Mouse (Mus musculus): ENCODE data around the gene Duox1. TPM values are rescaled to one million over a fixed set of nuclear protein-coding genes. Genes with fewer than 3 reads are reported as not detected.
"Not testable (repeated sequence)": the region's sequence is repeated elsewhere in the genome, so short reads cannot be mapped to it uniquely, and the experiment has no call there.

The Duox1 gene
- polyA plus RNA-seq, 1 experiment from 2014 or later, result 2.0 TPM

GRCm38 (mm10) chr2:122323960-122324359, 8.5 kb downstream of the Duox1 start:
- H3K9me3 ChIP-seq, result no peaks in the 10 kb centered on the region
- 63% methylated on average over 3 of the region's 3 CpGs for WGBS
- no peaks in the 10 kb centered on the region for H3K4me1 ChIP-seq
- no peak overlapping the region for H3K4me3 ChIP-seq (replicated peaks)
- H3K27ac ChIP-seq, result no peak overlapping the region
- H3K9ac ChIP-seq, result no peak overlapping the region
- no peak for ATAC-seq (ENCODE audit: insufficient read depth, low FRiP score, low read depth)
- H3K27me3 ChIP-seq (replicated peaks), result no peaks in the 10 kb centered on the region
- no peaks in the 10 kb centered on the region for H3K36me3 ChIP-seq
- H3K4me2 ChIP-seq, result no peak overlapping the region

GRCm38 (mm10) chr2:122324586-122324985, 9.1 kb downstream of the Duox1 start:
- WGBS, result 72% methylated on average over 3 of the region's 3 CpGs
- Histone ChIP-seq H3K4me2 (no peak overlapping the region), H3K9me3 (no peaks in the 10 kb centered on the region), H3K27me3 (replicated peaks) (no peaks in the 10 kb centered on the region), H3K36me3 (no peaks in the 10 kb centered on the region), H3K4me3 (replicated peaks) (no peak overlapping the region), H3K27ac (no peak overlapping the region), H3K4me1 (no peaks in the 10 kb centered on the region), H3K9ac (no peak overlapping the region)
- ATAC-seq (ENCODE audit: insufficient read depth, low FRiP score, low read depth), result no peak

- no peak for ATAC-seq (ENCODE audit: insufficient read depth, low FRiP score, low read depth)
- Histone ChIP-seq H3K27ac (no peak overlapping the region), H3K9me3 (no peaks in the 10 kb centered on the region), H3K4me3 (replicated peaks) (no peak overlapping the region), H3K9ac (no peak overlapping the region), H3K4me2 (no peak overlapping the region), H3K4me1 (no peaks in the 10 kb centered on the region), H3K27me3 (replicated peaks) (no peaks in the 10 kb centered on the region), H3K36me3 (no peaks in the 10 kb centered on the region)
- 59% methylated on average over 2 of the region's 2 CpGs for WGBS
Measured at GRCm38 (mm10) chr2:122325361-122325760, 9.9 kb downstream of the Duox1 start.

- Histone ChIP-seq H3K27me3 (replicated peaks) (no peaks in the 10 kb centered on the region), H3K9me3 (no peaks in the 10 kb centered on the region), H3K27ac (no peak overlapping the region), H3K4me1 (no peaks in the 10 kb centered on the region), H3K4me2 (no peak overlapping the region), H3K4me3 (replicated peaks) (no peak overlapping the region), H3K36me3 (no peaks in the 10 kb centered on the region), H3K9ac (no peak overlapping the region)
- 54% methylated on average over 3 of the region's 3 CpGs for WGBS
- ATAC-seq (ENCODE audit: insufficient read depth, low FRiP score, low read depth), result no peak
Measured at GRCm38 (mm10) chr2:122327986-122328385, 12.5 kb downstream of the Duox1 start.

- not testable (repeated sequence) for H3K9ac ChIP-seq; H3K4me1 ChIP-seq; H3K27ac ChIP-seq; H3K36me3 ChIP-seq; H3K9me3 ChIP-seq; H3K4me3 ChIP-seq (replicated peaks); H3K4me2 ChIP-seq; H3K27me3 ChIP-seq (replicated peaks); ATAC-seq (ENCODE audit: insufficient read depth, low FRiP score, low read depth)
- WGBS, result 76% methylated on average over 6 of the region's 6 CpGs
Measured at GRCm38 (mm10) chr2:122330317-122330716, 14.8 kb downstream of the Duox1 start.

- Histone ChIP-seq H3K9me3 (no peaks in the 10 kb centered on the region), H3K9ac (no peak overlapping the region), H3K4me2 (no peak overlapping the region), H3K27me3 (replicated peaks) (no peaks in the 10 kb centered on the region), H3K36me3 (no peaks in the 10 kb centered on the region), H3K4me1 (0 out of 2 replicates have a peak, but pooled peaks cover 3% of the 10 kb centered on the region), H3K27ac (no peak overlapping the region), H3K4me3 (replicated peaks) (no peak overlapping the region)
- 80% methylated on average over 3 of the region's 3 CpGs for WGBS
- ATAC-seq (ENCODE audit: insufficient read depth, low FRiP score, low read depth), result no peak
Measured at GRCm38 (mm10) chr2:122332222-122332621, 16.8 kb downstream of the Duox1 start.

GRCm38 (mm10) chr2:122334170-122334569, 18.7 kb downstream of the Duox1 start:
- H3K36me3 ChIP-seq, result no peaks in the 10 kb centered on the region
- 53% methylated on average over 3 of the region's 3 CpGs for WGBS
- H3K4me2 ChIP-seq, result no peak overlapping the region
- H3K27me3 ChIP-seq (replicated peaks), result no peaks in the 10 kb centered on the region
- H3K4me1 ChIP-seq, result 0 out of 2 replicates have a peak, but pooled peaks cover 3% of the 10 kb centered on the region
- no peak overlapping the region for H3K27ac ChIP-seq
- no peaks in the 10 kb centered on the region for H3K9me3 ChIP-seq
- ATAC-seq (ENCODE audit: insufficient read depth, low FRiP score, low read depth), result no peak
- no peak overlapping the region for H3K9ac ChIP-seq
- H3K4me3 ChIP-seq (replicated peaks), result no peak overlapping the region

GRCm38 (mm10) chr2:122337291-122337690, 21.8 kb downstream of the Duox1 start:
- Histone ChIP-seq H3K27me3 (replicated peaks) (no peaks in the 10 kb centered on the region), H3K4me3 (replicated peaks) (no peak overlapping the region), H3K9me3 (no peaks in the 10 kb centered on the region), H3K4me1 (0 out of 2 replicates have a peak, but pooled peaks cover 3% of the 10 kb centered on the region), H3K36me3 (no peaks in the 10 kb centered on the region), H3K9ac (no peak overlapping the region), H3K27ac (no peak overlapping the region), H3K4me2 (no peak overlapping the region)
- 72% methylated on average over 21 of the region's 21 CpGs for WGBS
- ATAC-seq (ENCODE audit: insufficient read depth, low FRiP score, low read depth), result no peak

GRCm38 (mm10) chr2:122345106-122345893, 29.8 kb downstream of the Duox1 start:
- no peak overlapping the region for H3K4me3 ChIP-seq (replicated peaks)
- H3K4me2 ChIP-seq, result no peak overlapping the region
- H3K27ac ChIP-seq, result peak overlapping the region; percentile 70
- H3K27me3 ChIP-seq (replicated peaks), result no peaks in the 10 kb centered on the region
- 71% methylated on average over 6 of the region's 6 CpGs for WGBS
- H3K36me3 ChIP-seq, result no peaks in the 10 kb centered on the region
- ATAC-seq (ENCODE audit: insufficient read depth, low FRiP score, low read depth), result no peak
- no peak overlapping the region for H3K9ac ChIP-seq
- H3K4me1 ChIP-seq, result peaks cover 18% of the 10 kb centered on the region
- H3K9me3 ChIP-seq, result no peaks in the 10 kb centered on the region

- WGBS, result 86% methylated on average over 6 of the region's 6 CpGs
- H3K4me3 ChIP-seq (replicated peaks); ATAC-seq (ENCODE audit: insufficient read depth, low FRiP score, low read depth); H3K4me2 ChIP-seq; H3K9me3 ChIP-seq; H3K27me3 ChIP-seq (replicated peaks); H3K9ac ChIP-seq; H3K36me3 ChIP-seq: not testable (repeated sequence)
- H3K27ac ChIP-seq, result peak overlapping the region; percentile 70
- H3K4me1 ChIP-seq, result peaks cover 21% of the 10 kb centered on the region
Measured at GRCm38 (mm10) chr2:122346164-122346563, 30.7 kb downstream of the Duox1 start.

GRCm38 (mm10) chr2:122347257-122347656, 31.8 kb downstream of the Duox1 start:
- H3K36me3 ChIP-seq, result no peaks in the 10 kb centered on the region
- peaks cover 24% of the 10 kb centered on the region for H3K4me1 ChIP-seq
- no peak overlapping the region for H3K27ac ChIP-seq
- 87% methylated on average over 3 of the region's 3 CpGs for WGBS
- no peak for ATAC-seq (ENCODE audit: insufficient read depth, low FRiP score, low read depth)
- no peak overlapping the region for H3K4me2 ChIP-seq
- no peak overlapping the region for H3K4me3 ChIP-seq (replicated peaks)
- H3K9me3 ChIP-seq, result no peaks in the 10 kb centered on the region
- no peak overlapping the region for H3K9ac ChIP-seq
- no peaks in the 10 kb centered on the region for H3K27me3 ChIP-seq (replicated peaks)

- ATAC-seq (ENCODE audit: insufficient read depth, low FRiP score, low read depth), result peak; percentile 85
- 0% methylated on average over 54 of the region's 63 CpGs for WGBS
- no peaks in the 10 kb centered on the region for H3K27me3 ChIP-seq (replicated peaks)
Measured at GRCm38 (mm10) chr2:122348531-122349131, 33.2 kb downstream of the Duox1 start.

More at GRCm38 (mm10) chr2:122348531-122349131, 33.2 kb downstream of the Duox1 start:
- H3K4me2 ChIP-seq, result peak overlapping the region; percentile 81
- H3K9ac ChIP-seq, result peak overlapping the region; percentile 76
- H3K4me3 ChIP-seq (replicated peaks), result peak overlapping the region; percentile 68
- no peaks in the 10 kb centered on the region for H3K9me3 ChIP-seq
- peaks cover 24% of the 10 kb centered on the region for H3K4me1 ChIP-seq
- H3K27ac ChIP-seq, result peak overlapping the region; percentile 98
- 0 out of 2 replicates have a peak, but pooled peaks cover under 1% of the 10 kb centered on the region for H3K36me3 ChIP-seq
